Mouse (Mus musculus): ENCODE measurements around the gene Pus10. TPM values are rescaled to one million over a fixed set of nuclear protein-coding genes. Genes with fewer than 3 reads are reported as not detected.

Gene Pus10
- polyA plus RNA-seq, 1 experiment from 2014 or later: 20.1 TPM

GRCm38 (mm10) chr11:23666526-23666925 is 1.1 kb downstream of the Pus10 start:
- H3K27me3 ChIP-seq (replicated peaks): no peaks in the 10 kb centered on the region
- no peak for ATAC-seq (ENCODE audit: insufficient read depth, low FRiP score, low read depth)
- peak overlapping the region; percentile 97 for H3K4me3 ChIP-seq (replicated peaks)
- H3K9ac ChIP-seq: peak overlapping the region; percentile 65; the same call in 1 of the 2 replicates
- peak overlapping the region; percentile 97 for H3K27ac ChIP-seq
- H3K4me2 ChIP-seq: peak overlapping the region; percentile 62
- H3K36me3 ChIP-seq: peaks cover 3% of the 10 kb centered on the region; the same call in 1 of the 2 replicates
- H3K4me1 ChIP-seq: no peaks in the 10 kb centered on the region
- WGBS: 4% methylated on average over 5 of the region's 5 CpGs
- H3K9me3 ChIP-seq: no peaks in the 10 kb centered on the region

GRCm38 (mm10) chr11:23667128-23667527 is 1.7 kb downstream of the Pus10 start:
- Histone ChIP-seq H3K27me3 (replicated peaks) (no peaks in the 10 kb centered on the region), H3K4me2 (peak overlapping the region; percentile 62), H3K9me3 (no peaks in the 10 kb centered on the region), H3K4me3 (replicated peaks) (peak overlapping the region; percentile 97), H3K36me3 (peaks cover 3% of the 10 kb centered on the region; the same call in 1 of the 2 replicates), H3K27ac (no peak overlapping the region), H3K4me1 (no peaks in the 10 kb centered on the region), H3K9ac (no peak overlapping the region)
- no peak for ATAC-seq (ENCODE audit: insufficient read depth, low FRiP score, low read depth)
- 22% methylated on average over 3 of the region's 3 CpGs for WGBS

GRCm38 (mm10) chr11:23672256-23672749 is 6.8 kb downstream of the Pus10 start:
- no peak overlapping the region for H3K9ac ChIP-seq
- no peak overlapping the region for H3K4me3 ChIP-seq (replicated peaks)
- ATAC-seq (ENCODE audit: insufficient read depth, low FRiP score, low read depth): no peak
- no peaks in the 10 kb centered on the region for H3K9me3 ChIP-seq
- WGBS: 73% methylated on average over 4 of the region's 4 CpGs
- H3K27me3 ChIP-seq (replicated peaks): no peaks in the 10 kb centered on the region
- no peaks in the 10 kb centered on the region for H3K4me1 ChIP-seq
- H3K27ac ChIP-seq: no peak overlapping the region
- peaks cover 6% of the 10 kb centered on the region for H3K36me3 ChIP-seq
- H3K4me2 ChIP-seq: no peak overlapping the region

GRCm38 (mm10) chr11:23676100-23676499 is 10.6 kb downstream of the Pus10 start:
- H3K9me3 ChIP-seq: no peaks in the 10 kb centered on the region
- ATAC-seq (ENCODE audit: insufficient read depth, low FRiP score, low read depth): no peak
- peaks cover 8% of the 10 kb centered on the region for H3K36me3 ChIP-seq
- no peaks in the 10 kb centered on the region for H3K4me1 ChIP-seq
- no peak overlapping the region for H3K27ac ChIP-seq
- H3K27me3 ChIP-seq (replicated peaks): no peaks in the 10 kb centered on the region
- H3K4me3 ChIP-seq (replicated peaks): no peak overlapping the region
- H3K4me2 ChIP-seq: no peak overlapping the region
- H3K9ac ChIP-seq: no peak overlapping the region
- WGBS: 90% methylated on average over 5 of the region's 5 CpGs

- Histone ChIP-seq H3K9ac (no peak overlapping the region), H3K4me1 (no peaks in the 10 kb centered on the region), H3K36me3 (peaks cover 8% of the 10 kb centered on the region), H3K4me2 (no peak overlapping the region), H3K27me3 (replicated peaks) (no peaks in the 10 kb centered on the region), H3K4me3 (replicated peaks) (no peak overlapping the region), H3K9me3 (no peaks in the 10 kb centered on the region), H3K27ac (no peak overlapping the region)
- ATAC-seq (ENCODE audit: insufficient read depth, low FRiP score, low read depth): no peak
- WGBS: 36% methylated on average over 3 of the region's 3 CpGs
These were observed 13.7 kb downstream of the Pus10 start for GRCm38 (mm10) chr11:23679044-23679642.

GRCm38 (mm10) chr11:23680435-23680950 is 15.0 kb downstream of the Pus10 start:
- 92% methylated on average over 6 of the region's 6 CpGs for whole genome bisulfite sequencing
- peaks cover 8% of the 10 kb centered on the region for H3K36me3 ChIP-seq
- no peak for ATAC-seq (ENCODE audit: insufficient read depth, low FRiP score, low read depth)
- H3K4me3 ChIP-seq (replicated peaks): no peak overlapping the region
- H3K9ac ChIP-seq: no peak overlapping the region
- no peak overlapping the region for H3K27ac ChIP-seq
- H3K27me3 ChIP-seq (replicated peaks): no peaks in the 10 kb centered on the region
- H3K4me2 ChIP-seq: no peak overlapping the region
- no peaks in the 10 kb centered on the region for H3K9me3 ChIP-seq
- no peaks in the 10 kb centered on the region for H3K4me1 ChIP-seq

- Histone ChIP-seq H3K27me3 (replicated peaks) (no peaks in the 10 kb centered on the region), H3K4me1 (no peaks in the 10 kb centered on the region), H3K36me3 (peaks cover 4% of the 10 kb centered on the region; the same call in 1 of the 2 replicates), H3K4me3 (replicated peaks) (no peak overlapping the region), H3K9me3 (no peaks in the 10 kb centered on the region), H3K9ac (no peak overlapping the region), H3K4me2 (no peak overlapping the region), H3K27ac (no peak overlapping the region)
- ATAC-seq (ENCODE audit: insufficient read depth, low FRiP score, low read depth): no peak
- WGBS: 86% methylated on average over 5 of the region's 5 CpGs
These were observed 17.1 kb downstream of the Pus10 start for GRCm38 (mm10) chr11:23682561-23682960.

- Histone ChIP-seq H3K9ac (no peak overlapping the region), H3K9me3 (no peaks in the 10 kb centered on the region), H3K27me3 (replicated peaks) (no peaks in the 10 kb centered on the region), H3K4me1 (no peaks in the 10 kb centered on the region), H3K27ac (no peak overlapping the region), H3K36me3 (no peaks in the 10 kb centered on the region), H3K4me2 (no peak overlapping the region), H3K4me3 (replicated peaks) (no peak overlapping the region)
- no peak for ATAC-seq (ENCODE audit: insufficient read depth, low FRiP score, low read depth)
- WGBS: 88% methylated on average over 5 of the region's 5 CpGs
These were observed 21.2 kb downstream of the Pus10 start for GRCm38 (mm10) chr11:23686671-23687070.

GRCm38 (mm10) chr11:23688060-23688459 is 22.6 kb downstream of the Pus10 start:
- Histone ChIP-seq H3K9ac (no peak overlapping the region), H3K4me2 (no peak overlapping the region), H3K4me1 (no peaks in the 10 kb centered on the region), H3K27me3 (replicated peaks) (no peaks in the 10 kb centered on the region), H3K36me3 (no peaks in the 10 kb centered on the region), H3K9me3 (no peaks in the 10 kb centered on the region), H3K27ac (no peak overlapping the region), H3K4me3 (replicated peaks) (no peak overlapping the region)
- ATAC-seq (ENCODE audit: insufficient read depth, low FRiP score, low read depth): no peak
- whole genome bisulfite sequencing: 94% methylated on average over 1 of the region's 1 CpGs

GRCm38 (mm10) chr11:23693286-23693685 is 27.8 kb downstream of the Pus10 start:
- no peak overlapping the region for H3K4me3 ChIP-seq (replicated peaks)
- ATAC-seq (ENCODE audit: insufficient read depth, low FRiP score, low read depth): no peak
- no peaks in the 10 kb centered on the region for H3K36me3 ChIP-seq
- H3K9ac ChIP-seq: no peak overlapping the region
- no peaks in the 10 kb centered on the region for H3K9me3 ChIP-seq
- no peak overlapping the region for H3K27ac ChIP-seq
- WGBS: 87% methylated on average over 2 of the region's 2 CpGs
- no peaks in the 10 kb centered on the region for H3K4me1 ChIP-seq
- H3K4me2 ChIP-seq: no peak overlapping the region
- no peaks in the 10 kb centered on the region for H3K27me3 ChIP-seq (replicated peaks)

- H3K27ac ChIP-seq: no peak overlapping the region
- ATAC-seq (ENCODE audit: insufficient read depth, low FRiP score, low read depth): no peak
- H3K4me1 ChIP-seq: no peaks in the 10 kb centered on the region
- no peaks in the 10 kb centered on the region for H3K27me3 ChIP-seq (replicated peaks)
- H3K4me3 ChIP-seq (replicated peaks): no peak overlapping the region
- no peaks in the 10 kb centered on the region for H3K36me3 ChIP-seq
- H3K9ac ChIP-seq: no peak overlapping the region
- H3K9me3 ChIP-seq: no peaks in the 10 kb centered on the region
- H3K4me2 ChIP-seq: no peak overlapping the region
These were observed 30.4 kb downstream of the Pus10 start for GRCm38 (mm10) chr11:23695847-23696246.

GRCm38 (mm10) chr11:23698526-23698925 is 33.1 kb downstream of the Pus10 start:
- Histone ChIP-seq H3K9ac (no peak overlapping the region), H3K27me3 (replicated peaks) (no peaks in the 10 kb centered on the region), H3K27ac (no peak overlapping the region), H3K36me3 (no peaks in the 10 kb centered on the region), H3K4me2 (no peak overlapping the region), H3K4me1 (no peaks in the 10 kb centered on the region), H3K4me3 (replicated peaks) (no peak overlapping the region), H3K9me3 (no peaks in the 10 kb centered on the region)
- ATAC-seq (ENCODE audit: insufficient read depth, low FRiP score, low read depth): no peak
- 74% methylated on average over 2 of the region's 2 CpGs for WGBS
